Mouse (Mus musculus): ENCODE data around the gene Pip5kl1.

- TF ChIP-seq CTCF (IDR thresholded peaks at IDR 0.05) (no peak), POLR2A (IDR thresholded peaks at IDR 0.05; ENCODE audit: insufficient read depth, low read depth, low read length) (no peak)
Observed at GRCm38 (mm10) chr2:32575586-32576160, 1.1 kb downstream of the Pip5kl1 start, which contains the start of gene 9430097D07Rik.

Data from heart, adult 2 months (tissue).